Mouse (Mus musculus): Measurements from ENCODE around the gene Lmod2. TPM values are rescaled to one million over a fixed set of nuclear protein-coding genes. Genes with fewer than 3 reads are reported as not detected.

Gene Lmod2
- polyA plus RNA-seq, 1 experiment: not detected

DNA sequence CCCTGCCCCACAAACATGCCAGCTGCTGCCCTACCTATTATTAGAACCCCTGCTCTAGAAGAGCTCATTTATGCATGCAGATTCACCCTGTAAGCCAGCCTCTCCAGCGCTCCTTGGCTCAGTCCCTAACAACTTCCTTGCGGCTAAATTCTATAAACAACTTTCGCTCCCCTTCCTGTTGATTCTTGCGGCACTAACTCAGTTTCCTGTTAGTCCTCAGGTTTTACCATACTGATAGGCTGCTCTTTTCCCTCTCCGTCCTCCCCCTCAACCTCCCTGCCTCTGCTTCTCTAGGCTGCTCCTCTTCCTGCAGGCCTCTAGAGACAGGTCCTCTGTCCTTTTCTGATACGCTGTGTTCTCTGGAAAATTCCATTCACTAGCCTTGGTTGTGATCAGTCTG, 26.4 kb upstream of the Lmod2 start:
- TF ChIP-seq CTCF (IDR thresholded peaks at IDR 0.05; ENCODE audit: extremely low read depth, insufficient read depth, low read length): no peak
- TF ChIP-seq POLR2A (IDR thresholded peaks at IDR 0.05; ENCODE audit: extremely low read depth, insufficient read depth, low read length): no peak
- H3K27ac ChIP-seq (ENCODE audit: insufficient read depth, low read length): no peak overlapping the region; the same call in 1 of the 2 replicates
- H3K4me1 ChIP-seq (ENCODE audit: control insufficient read depth, insufficient read depth, low read length): no peaks in the 10 kb centered on the region
- H3K4me3 ChIP-seq (ENCODE audit: insufficient read depth, low read length): no peak overlapping the region

DNA sequence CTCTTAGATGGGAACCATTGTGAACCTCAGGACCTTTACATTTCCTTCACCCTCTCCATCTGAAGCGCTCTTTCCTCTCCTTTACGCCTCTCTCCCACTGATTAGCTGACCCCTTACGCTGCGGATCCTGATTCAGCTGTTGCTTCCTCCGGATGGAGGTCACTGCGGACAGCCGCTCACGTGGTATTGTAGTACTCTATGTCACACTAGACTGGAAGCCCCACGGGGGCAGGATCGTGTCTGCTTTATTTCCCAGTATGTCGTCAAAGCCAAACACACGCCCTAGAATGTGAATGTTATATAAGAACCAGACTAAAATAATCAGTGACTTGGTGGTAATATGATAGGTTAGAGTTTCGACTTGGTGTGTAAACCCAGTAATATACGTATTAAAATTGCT, 25.1 kb upstream of the Lmod2 start:
- H3K4me1 ChIP-seq (ENCODE audit: control insufficient read depth, insufficient read depth, low read length): no peaks in the 10 kb centered on the region
- no peak overlapping the region for H3K27ac ChIP-seq (ENCODE audit: insufficient read depth, low read length)
- H3K4me3 ChIP-seq (ENCODE audit: insufficient read depth, low read length): no peak overlapping the region
- no peak for TF ChIP-seq CTCF (IDR thresholded peaks at IDR 0.05; ENCODE audit: extremely low read depth, insufficient read depth, low read length)

DNA sequence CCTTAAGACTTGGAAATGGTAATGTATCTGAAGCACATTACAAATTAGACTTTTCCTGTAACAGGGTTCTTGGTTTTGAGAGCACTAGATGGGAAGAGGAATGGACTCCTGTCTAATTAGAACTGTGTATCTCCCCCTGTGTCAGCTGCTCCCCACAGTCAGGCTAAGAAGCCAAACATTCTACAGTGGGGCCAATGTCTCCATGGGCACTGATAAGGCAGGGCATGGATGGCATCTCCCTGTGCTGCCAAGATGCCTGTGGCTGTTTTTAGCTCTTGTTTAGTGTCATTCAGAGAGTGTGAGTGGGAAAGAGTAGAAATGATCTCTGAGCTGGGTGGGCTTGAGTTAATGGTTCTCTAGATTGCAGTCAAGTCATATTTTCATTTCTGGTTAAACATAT, 24.2 kb upstream of the Lmod2 start:
- no peaks in the 10 kb centered on the region for H3K4me1 ChIP-seq (ENCODE audit: control insufficient read depth, insufficient read depth, low read length)
- TF ChIP-seq POLR2A (IDR thresholded peaks at IDR 0.05; ENCODE audit: extremely low read depth, insufficient read depth, low read length): no peak
- TF ChIP-seq CTCF (IDR thresholded peaks at IDR 0.05; ENCODE audit: extremely low read depth, insufficient read depth, low read length): no peak
- H3K4me3 ChIP-seq (ENCODE audit: insufficient read depth, low read length): no peak overlapping the region
- H3K27ac ChIP-seq (ENCODE audit: insufficient read depth, low read length): no peak overlapping the region

DNA sequence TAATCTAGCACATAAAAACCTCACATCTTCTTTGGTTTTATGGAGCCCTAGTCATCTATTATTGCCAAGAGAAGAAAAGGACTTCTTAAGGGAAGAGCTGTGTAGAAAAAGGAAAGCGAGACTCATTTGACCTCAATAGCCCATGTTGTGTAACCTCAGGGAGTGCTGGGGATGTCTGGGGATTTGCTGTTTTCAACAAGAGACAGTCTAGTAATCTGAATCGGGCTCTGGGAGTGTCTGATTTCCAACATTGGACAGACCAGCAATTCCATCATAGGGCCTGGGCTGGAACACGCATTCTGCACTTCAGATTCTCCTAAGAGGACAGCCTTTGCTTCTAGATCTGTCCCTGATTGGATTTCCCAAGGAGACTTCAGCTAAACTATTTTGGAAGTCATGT, 14.1 kb upstream of the Lmod2 start:
- TF ChIP-seq CTCF (IDR thresholded peaks at IDR 0.05; ENCODE audit: extremely low read depth, insufficient read depth, low read length): no peak
- no peak for TF ChIP-seq POLR2A (IDR thresholded peaks at IDR 0.05; ENCODE audit: extremely low read depth, insufficient read depth, low read length)
- H3K4me1 ChIP-seq (ENCODE audit: control insufficient read depth, insufficient read depth, low read length): no peaks in the 10 kb centered on the region; the same call in 1 of the 2 replicates

DNA sequence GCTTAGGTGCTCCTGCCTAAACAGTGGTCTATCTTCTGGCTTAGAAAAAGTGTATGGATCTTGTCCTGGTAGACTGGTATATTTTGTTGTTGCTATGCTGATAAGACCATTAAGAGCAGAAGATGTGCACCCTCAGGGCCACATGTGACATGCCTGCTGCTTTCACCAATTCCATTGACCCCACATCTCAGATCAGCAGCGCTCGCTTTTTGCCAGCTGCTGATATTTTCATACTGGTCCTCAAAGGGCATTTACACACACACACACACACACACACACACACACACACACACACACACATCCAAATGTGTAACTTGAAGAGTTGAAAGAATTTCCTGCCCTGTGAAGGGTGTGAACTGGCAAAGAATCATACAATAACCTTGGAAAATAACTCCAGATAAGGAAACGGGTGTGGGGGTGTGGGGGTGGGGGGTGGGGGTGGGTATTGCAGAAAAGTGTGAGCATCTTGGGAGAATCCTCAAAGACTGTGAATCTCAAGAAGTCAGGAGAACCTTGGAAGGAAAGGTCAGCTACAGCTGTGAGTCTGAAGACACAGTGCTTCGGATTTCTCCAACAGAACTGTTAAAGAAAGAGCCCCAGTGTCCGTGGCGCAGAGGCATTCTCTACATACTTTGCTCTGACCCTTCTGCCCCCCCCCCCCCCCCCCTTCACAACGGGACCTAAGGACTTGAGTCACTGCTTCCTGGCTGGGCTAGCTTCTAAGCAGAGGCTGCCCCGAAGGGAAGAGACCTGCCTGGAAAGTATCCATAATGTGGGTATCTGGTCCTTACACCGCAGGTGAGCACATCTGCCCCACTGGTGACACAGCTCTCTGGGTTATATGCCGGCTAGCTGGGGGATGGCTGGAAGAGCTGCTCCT, 11.9 kb upstream of the Lmod2 start:
- no peak overlapping the region for H3K4me3 ChIP-seq (ENCODE audit: insufficient read depth, low read length)
- no peak overlapping the region for H3K27ac ChIP-seq (ENCODE audit: insufficient read depth, low read length)
- no peaks in the 10 kb centered on the region; the same call in 1 of the 2 replicates for H3K4me1 ChIP-seq (ENCODE audit: control insufficient read depth, insufficient read depth, low read length)
- TF ChIP-seq CTCF (IDR thresholded peaks at IDR 0.05; ENCODE audit: extremely low read depth, insufficient read depth, low read length): no peak
- no peak for TF ChIP-seq POLR2A (IDR thresholded peaks at IDR 0.05; ENCODE audit: extremely low read depth, insufficient read depth, low read length)

More for the DNA sequence above, 14.1 kb upstream of the Lmod2 start:
- H3K27ac ChIP-seq (ENCODE audit: insufficient read depth, low read length): no peak overlapping the region
- no peak overlapping the region for H3K4me3 ChIP-seq (ENCODE audit: insufficient read depth, low read length)

DNA sequence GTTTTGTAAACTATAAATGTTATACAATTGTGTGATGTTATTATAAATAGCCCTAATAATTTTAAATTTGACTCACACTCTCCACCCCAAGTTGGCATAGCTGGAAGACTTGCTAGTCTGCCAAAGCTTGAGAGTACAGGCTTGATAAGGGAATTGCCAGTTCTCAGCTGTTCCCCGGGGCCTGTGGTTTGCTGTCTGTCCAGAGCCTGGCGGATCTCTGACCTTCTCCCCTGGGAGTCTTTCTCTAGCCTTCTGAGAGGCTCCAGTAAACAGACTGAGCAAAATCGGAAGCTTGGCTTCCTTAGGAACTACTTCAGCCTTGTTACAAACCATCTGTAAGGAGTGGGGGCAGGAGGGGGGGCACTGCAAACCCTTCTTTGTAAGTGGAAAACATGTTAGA, 10.7 kb upstream of the Lmod2 start:
- Histone ChIP-seq H3K4me3 (ENCODE audit: insufficient read depth, low read length) (no peak overlapping the region), H3K4me1 (ENCODE audit: control insufficient read depth, insufficient read depth, low read length) (no peaks in the 10 kb centered on the region; the same call in 1 of the 2 replicates), H3K27ac (ENCODE audit: insufficient read depth, low read length) (no peak overlapping the region)
- TF ChIP-seq CTCF (IDR thresholded peaks at IDR 0.05; ENCODE audit: extremely low read depth, insufficient read depth, low read length): no peak
- no peak for TF ChIP-seq POLR2A (IDR thresholded peaks at IDR 0.05; ENCODE audit: extremely low read depth, insufficient read depth, low read length)

DNA sequence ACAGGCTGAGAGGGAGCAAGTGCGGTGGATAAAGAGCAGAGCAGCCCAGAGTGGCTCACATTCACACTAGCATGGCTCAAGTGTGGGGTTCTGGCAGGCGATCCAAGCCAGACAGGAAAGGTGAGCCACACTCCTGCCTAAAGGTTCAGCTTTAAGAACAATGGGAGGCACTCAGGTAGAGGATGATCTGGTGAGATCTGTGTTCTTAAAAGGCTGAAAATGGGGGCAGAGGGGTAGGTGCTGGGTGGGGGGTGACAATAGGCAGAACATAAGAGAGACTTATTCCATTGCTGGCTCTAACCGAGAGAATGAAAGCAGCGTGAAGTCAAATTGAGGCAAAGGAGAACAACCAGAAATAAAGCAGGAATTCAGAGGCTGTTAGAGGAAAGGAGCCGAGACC, 7.3 kb upstream of the Lmod2 start:
- H3K4me3 ChIP-seq (ENCODE audit: insufficient read depth, low read length): no peak overlapping the region
- no peak overlapping the region for H3K27ac ChIP-seq (ENCODE audit: insufficient read depth, low read length)
- TF ChIP-seq POLR2A (IDR thresholded peaks at IDR 0.05; ENCODE audit: extremely low read depth, insufficient read depth, low read length): no peak
- H3K4me1 ChIP-seq (ENCODE audit: control insufficient read depth, insufficient read depth, low read length): no peaks in the 10 kb centered on the region; the same call in 1 of the 2 replicates

DNA sequence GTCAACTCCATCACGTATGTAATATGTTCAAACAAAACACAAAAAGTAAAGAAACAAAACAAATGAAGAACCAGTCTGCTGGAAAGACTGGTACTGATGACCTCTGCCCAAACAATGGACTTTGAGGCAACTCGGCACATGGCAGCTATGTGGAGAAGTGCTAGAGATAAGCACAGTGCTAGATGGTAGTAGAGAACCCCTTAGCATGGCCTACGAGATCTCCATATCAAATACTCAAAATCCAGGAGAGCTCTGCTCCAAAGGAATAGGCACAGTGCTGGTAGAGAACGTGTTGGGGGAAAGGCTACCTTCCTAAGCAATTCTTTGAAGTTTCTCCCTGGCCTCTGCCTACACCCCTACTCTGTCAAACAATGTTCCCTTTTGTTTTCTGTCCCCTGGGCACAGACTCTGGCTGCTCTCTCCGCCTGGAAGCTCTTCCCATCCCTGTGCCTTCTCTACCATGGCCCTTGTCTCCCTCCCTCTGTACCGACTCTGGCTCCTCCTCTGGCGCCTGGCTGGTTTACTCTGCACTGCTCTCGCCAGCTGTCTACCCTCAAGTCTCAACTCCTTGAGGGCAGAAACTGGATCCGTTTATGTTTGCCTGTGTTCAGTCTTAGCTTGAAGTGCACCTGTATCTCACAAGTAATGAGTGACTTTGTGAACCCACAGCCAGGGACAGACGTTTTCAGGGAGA, 5.9 kb upstream of the Lmod2 start:
- Histone ChIP-seq H3K4me1 (ENCODE audit: control insufficient read depth, insufficient read depth, low read length) (no peaks in the 10 kb centered on the region), H3K27ac (ENCODE audit: insufficient read depth, low read length) (no peak overlapping the region), H3K4me3 (ENCODE audit: insufficient read depth, low read length) (no peak overlapping the region)
- TF ChIP-seq CTCF (IDR thresholded peaks at IDR 0.05; ENCODE audit: extremely low read depth, insufficient read depth, low read length) (no peak), POLR2A (IDR thresholded peaks at IDR 0.05; ENCODE audit: extremely low read depth, insufficient read depth, low read length) (no peak)

DNA sequence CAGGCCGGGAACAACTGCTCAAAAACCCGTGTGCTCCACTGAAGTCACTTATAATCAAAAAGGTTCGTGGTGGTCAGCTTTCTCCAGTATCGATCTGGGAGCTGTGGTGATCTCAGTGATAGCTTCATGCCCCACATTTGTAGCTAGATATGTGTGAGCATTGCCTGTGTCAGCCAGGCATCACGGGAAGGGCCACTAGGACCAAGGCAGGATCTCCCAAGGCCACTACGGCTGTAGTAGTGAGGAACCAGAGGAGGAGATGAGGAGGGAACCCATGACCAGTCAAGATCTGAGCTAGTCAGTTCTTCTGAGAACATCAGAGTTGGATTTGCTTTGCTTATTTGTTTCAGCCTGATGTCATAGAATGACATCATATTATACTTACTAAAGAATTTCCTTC, 1.6 kb downstream of the Lmod2 start:
- Histone ChIP-seq H3K4me3 (ENCODE audit: insufficient read depth, low read length) (no peak overlapping the region), H3K4me1 (ENCODE audit: control insufficient read depth, insufficient read depth, low read length) (no peaks in the 10 kb centered on the region), H3K27ac (ENCODE audit: insufficient read depth, low read length) (no peak overlapping the region)
- no peak for TF ChIP-seq CTCF (IDR thresholded peaks at IDR 0.05; ENCODE audit: extremely low read depth, insufficient read depth, low read length)

DNA sequence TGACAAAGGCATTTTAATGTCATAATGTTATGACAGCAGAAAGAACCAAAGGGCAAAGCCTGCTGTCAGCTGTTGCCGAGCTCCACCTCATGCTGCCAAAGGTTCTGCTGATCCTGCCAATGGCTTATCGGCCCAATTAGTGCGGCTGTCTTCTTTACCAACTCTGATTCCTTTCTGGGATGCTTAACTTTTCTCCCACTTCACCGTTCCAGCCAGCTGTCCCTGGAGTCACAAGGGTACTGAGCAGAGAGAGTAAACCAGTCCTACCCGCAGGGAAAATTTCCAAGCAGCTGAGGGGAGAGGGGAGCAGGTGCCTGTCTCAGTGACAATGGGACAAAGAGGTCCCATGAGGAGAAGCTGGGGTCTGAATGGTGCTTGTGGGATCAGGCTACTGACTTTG, 2.1 kb downstream of the Lmod2 start:
- H3K4me1 ChIP-seq (ENCODE audit: control insufficient read depth, insufficient read depth, low read length): no peaks in the 10 kb centered on the region
- H3K27ac ChIP-seq (ENCODE audit: insufficient read depth, low read length): no peak overlapping the region

More for the DNA sequence above, 2.1 kb downstream of the Lmod2 start:
- TF ChIP-seq POLR2A (IDR thresholded peaks at IDR 0.05; ENCODE audit: extremely low read depth, insufficient read depth, low read length): no peak
- no peak for TF ChIP-seq CTCF (IDR thresholded peaks at IDR 0.05; ENCODE audit: extremely low read depth, insufficient read depth, low read length)
- no peak overlapping the region for H3K4me3 ChIP-seq (ENCODE audit: insufficient read depth, low read length)

Data from cortical plate, adult 2 months (tissue).